Mouse (Mus musculus) left cerebral cortex, postnatal 4 days (tissue): ENCODE results near the gene Tmem200c. TPM values are rescaled to one million over a fixed set of nuclear protein-coding genes. Genes with fewer than 3 reads are reported as not detected.

Experiments
- DNase-seq: peaks from one replicate; pipeline ENCODE4 v3.0.0-alpha.2; 2022
- intact Hi-C: fragments of 180-260 bp; cut with DNase I; formaldehyde crosslinking; loops from one replicate; pipeline ENCODE4 v1.15.1; 2025
- total RNA-seq, 2 experiments: library from RNA; stranded (reverse); gene quantifications; 2 replicates each; pipeline ENCODE4 v1.2.3; 2021

Tmem200c gene
- total RNA-seq, result 10 to 100 TPM; 16.6 to 20.1 TPM

DNA sequence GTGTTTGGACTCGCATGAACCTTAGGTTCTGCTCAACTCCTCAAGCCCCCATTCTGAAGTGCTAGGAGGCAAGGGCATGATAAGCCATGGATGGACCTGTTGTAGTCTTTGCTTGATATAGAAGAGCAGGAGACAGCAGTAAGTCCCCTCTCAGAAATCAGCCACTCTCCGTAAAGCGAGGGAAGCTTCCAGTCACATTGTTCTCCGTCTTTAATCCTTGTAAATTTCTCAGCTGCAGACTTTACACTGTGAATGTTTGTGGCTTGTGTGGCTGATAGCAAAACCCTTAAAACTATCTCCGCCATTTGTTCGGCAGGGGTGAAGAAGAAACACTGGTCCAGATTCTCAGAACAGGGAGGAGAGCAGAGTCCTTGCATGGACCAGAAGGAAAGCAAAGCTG is at the start of gene Tmem200c:
Gene Tmem200c (plus strand): TSS at position 301 of the 400 bp plus-strand sequence.
- intact Hi-C loops, result no loop called here
- DNase-seq, result no peak

- intact Hi-C loops, result no loop called here
- no peak for DNase-seq
These were observed 32.7 kb upstream of the Tmem200c start for GRCm38 (mm10) chr17:68793741-68794140.

GRCm38 (mm10) chr17:68836655-68837012 is 10.2 kb downstream of the Tmem200c start:
- DNase-seq, result no peak
- intact Hi-C loops, result loop anchor here (10.0 kb wide), 1 partner anchor 552 kb away; no protein-coding TSS in a partner anchor

- peak; percentile 73 for DNase-seq
These were observed 10.8 kb downstream of the Tmem200c start for GRCm38 (mm10) chr17:68837013-68837858.

DNA sequence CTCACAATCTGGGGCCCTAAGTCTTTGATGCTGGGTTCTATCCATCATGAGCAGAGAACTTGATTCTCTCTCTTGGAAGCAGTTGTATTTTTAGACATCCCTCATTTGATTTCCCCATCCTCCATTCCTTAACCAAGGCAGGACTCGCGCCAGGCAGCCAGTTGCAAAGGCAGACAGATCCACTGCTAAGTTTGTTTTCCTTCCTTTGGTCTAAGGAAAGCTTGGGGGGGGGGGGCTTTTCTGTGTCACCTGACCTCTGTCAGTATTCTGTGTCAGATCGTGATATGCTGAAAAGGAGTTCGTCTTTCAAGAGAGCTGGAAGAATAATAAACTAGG is 11.4 kb downstream of the Tmem200c start:
- intact Hi-C loops, result loop anchor here (10.0 kb wide), 1 partner anchor 553 kb away; no protein-coding TSS in a partner anchor
- DNase-seq, result peak; percentile 37

More at GRCm38 (mm10) chr17:68837013-68837858, 10.8 kb downstream of the Tmem200c start:
- intact Hi-C loops, result loop anchor here (10.0 kb wide), 1 partner anchor 552 kb away; no protein-coding TSS in a partner anchor

DNA sequence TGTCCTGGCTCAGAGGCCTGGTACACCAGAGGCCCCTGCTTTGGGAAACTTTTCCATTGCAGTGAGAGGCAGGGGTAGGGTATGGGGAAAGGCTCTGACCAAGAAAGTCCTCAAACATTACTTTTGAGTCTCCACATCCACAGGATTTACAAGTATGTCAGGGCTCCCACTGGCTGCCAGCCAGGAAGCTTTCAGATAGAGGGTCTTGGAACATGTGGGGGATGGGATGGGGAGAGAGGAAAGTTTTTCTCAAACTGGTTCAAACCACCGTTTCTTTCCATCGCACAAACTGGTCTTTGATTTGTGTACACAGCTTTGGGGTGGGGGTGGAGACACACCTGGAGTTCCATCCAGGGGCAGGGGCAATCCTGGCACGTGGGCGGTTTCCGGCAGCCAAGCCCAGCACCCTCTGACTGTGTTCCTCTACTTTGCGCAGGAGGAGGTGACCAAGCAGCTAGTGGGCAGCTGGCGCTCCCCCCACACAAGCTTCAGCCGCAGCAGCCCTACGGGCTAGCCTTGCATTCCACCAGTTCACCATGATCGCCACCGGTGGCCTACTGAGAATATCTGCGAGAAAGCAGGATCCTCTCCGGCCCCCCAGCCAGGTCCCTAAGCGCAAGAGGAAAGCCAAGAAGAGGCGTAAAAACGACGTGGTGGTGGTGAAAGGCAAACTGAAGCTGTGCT is 13.6 kb downstream of the Tmem200c start:
- peak; percentile 44 for DNase-seq
- intact Hi-C loops, result loop anchor here (10.0 kb wide), 1 partner anchor 555 kb away; no protein-coding TSS in a partner anchor

DNA sequence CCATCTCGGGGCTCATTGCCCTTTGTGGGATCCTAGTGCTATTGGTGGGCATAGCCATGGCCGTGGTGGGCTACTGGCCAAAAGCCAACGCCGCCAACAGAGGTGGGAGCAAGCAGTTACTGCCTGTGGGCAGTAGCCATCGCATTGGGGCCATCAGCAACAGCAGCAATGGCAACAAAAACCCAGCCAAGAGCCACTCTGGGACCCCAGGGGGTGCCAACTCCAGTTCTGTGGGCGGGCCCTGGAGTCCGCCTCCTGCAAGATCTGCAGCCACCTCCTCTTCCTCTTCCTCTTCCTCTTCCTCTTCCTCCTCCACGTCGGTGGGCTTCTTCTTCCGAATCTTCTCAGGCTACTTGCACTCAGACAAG is 14.1 kb downstream of the Tmem200c start:
- peak; percentile 46 for DNase-seq
- intact Hi-C loops, result no loop called here

GRCm38 (mm10) chr17:68841097-68841891 is 14.9 kb downstream of the Tmem200c start:
- intact Hi-C loops, result no loop called here
- peak; percentile 64 for DNase-seq

GRCm38 (mm10) chr17:68841892-68842252 is 15.4 kb downstream of the Tmem200c start:
- intact Hi-C loops, result no loop called here
- no peak for DNase-seq

- intact Hi-C loops, result loop anchor here (5.0 kb wide), 1 partner anchor 974 kb away; no protein-coding TSS in a partner anchor
- DNase-seq, result peak; percentile 51
These were observed 19.5 kb downstream of the Tmem200c start for GRCm38 (mm10) chr17:68845931-68846330.

DNA sequence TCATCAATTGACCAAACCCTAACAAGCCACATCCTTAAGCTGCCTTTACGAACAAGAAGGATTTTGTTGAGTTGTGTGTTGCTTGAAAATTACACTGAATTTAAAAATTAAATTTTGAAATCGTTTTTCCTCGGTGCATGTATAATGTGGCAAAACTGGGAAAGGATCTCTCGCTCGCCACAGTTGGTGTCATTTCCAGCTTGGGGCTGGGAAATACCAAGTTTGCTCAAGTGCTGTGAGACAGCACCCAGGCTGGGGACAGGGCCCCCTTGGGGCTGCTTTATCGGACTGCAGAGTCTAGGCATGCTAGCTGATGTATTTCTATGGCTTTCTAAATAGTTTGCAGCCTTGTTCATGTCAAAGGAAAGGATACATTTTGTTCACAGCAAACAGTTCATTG is 22.3 kb downstream of the Tmem200c start:
- intact Hi-C loops, result loop anchor here (5.0 kb wide), 1 partner anchor 976 kb away; no protein-coding TSS in a partner anchor
- DNase-seq, result no peak

DNA sequence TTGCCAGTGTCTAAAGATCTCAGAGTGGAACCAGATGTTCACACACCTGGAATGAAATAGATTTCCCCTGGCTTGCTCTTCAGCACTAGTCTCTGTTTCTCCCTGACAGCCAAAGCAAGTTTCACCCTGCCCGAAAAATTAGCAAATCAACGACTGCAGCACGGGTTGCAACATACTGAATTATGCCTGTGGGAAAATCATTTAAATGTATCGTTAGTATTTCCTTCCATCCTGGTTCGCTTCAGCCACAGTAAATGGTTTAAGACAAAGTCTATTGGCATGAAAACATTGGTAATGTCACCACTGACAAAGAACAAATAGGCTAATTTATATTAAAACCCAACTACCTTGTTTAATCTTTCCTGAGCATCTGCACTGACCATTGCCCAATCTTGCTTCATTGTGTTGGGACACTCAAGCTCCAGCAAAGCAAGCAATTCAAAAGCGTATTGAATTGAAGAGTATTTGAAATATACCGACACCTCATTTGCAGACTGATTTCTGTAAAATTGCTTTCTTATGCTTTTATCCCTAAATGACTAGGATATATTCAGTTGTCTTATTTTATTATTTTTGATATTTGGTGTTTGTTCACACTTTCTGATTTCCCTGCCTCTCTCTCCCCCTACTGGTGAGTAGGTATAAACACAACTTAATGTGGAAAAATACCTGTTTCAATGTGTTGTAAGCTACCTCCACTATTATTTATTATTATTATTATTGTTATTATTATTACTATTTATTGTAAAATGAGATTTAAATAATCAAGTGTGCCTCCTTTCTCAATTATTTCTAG is 25.9 kb downstream of the Tmem200c start:
- intact Hi-C loops, result loop anchor here (5.0 kb wide), 1 partner anchor 675 kb away; no protein-coding TSS in a partner anchor

DNA sequence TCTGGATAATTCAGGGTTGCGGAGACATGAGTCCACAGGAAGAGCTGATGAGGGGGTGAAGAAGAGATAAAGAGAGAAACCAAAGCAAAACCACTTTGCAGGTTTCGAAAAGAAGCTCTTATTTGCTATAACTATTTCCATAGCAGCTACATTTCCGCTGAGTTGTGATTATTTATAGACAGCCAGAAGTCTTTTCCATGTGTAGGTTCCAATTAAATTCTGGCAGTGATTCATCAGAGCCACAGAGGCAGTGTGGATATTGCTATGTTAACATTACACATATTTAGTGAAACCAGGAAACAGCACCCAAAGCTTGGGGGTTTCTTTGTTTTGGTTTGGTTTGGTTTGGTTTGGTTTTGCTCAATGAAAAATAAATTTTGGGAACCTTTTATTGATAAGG is 37.8 kb downstream of the Tmem200c start:
- no peak for DNase-seq
- intact Hi-C loops, result no loop called here

More for the DNA sequence above, 25.9 kb downstream of the Tmem200c start:
- no peak for DNase-seq

- intact Hi-C loops, result no loop called here
- peak; percentile 52 for DNase-seq
These were observed 42.0 kb downstream of the Tmem200c start for GRCm38 (mm10) chr17:68868439-68868838.

DNA sequence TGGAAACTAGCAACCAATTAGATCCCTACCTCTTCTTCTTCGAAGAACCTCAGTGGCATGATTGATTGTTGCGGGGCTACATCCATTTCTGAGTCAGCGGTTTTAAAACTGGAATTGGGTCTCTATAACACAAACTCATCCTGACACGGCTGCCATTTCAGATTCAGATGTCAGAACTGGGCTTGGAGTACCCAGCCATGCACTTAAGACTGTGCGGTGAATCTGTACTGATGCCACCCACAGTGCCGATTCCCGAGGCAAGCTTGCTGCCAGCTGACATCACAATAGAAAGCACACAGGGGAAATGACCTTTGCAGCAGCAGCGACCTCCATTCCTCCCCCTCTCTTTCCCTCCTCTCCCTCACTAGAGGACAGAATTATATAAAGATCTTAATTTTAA is 47.6 kb downstream of the Tmem200c start:
- intact Hi-C loops, result loop anchor here (10.0 kb wide), 1 partner anchor 1009 kb away; no protein-coding TSS in a partner anchor
- peak; percentile 33 for DNase-seq

- intact Hi-C loops, result loop anchor here (10.0 kb wide), 1 partner anchor 1010 kb away; no protein-coding TSS in a partner anchor
- DNase-seq, result no peak
These were observed 48.8 kb downstream of the Tmem200c start for GRCm38 (mm10) chr17:68875251-68875650.

GRCm38 (mm10) chr17:68875917-68876495 is 49.6 kb downstream of the Tmem200c start:
- DNase-seq, result peak; percentile 26
- intact Hi-C loops, result loop anchor here (10.0 kb wide), 1 partner anchor 1011 kb away; no protein-coding TSS in a partner anchor

DNA sequence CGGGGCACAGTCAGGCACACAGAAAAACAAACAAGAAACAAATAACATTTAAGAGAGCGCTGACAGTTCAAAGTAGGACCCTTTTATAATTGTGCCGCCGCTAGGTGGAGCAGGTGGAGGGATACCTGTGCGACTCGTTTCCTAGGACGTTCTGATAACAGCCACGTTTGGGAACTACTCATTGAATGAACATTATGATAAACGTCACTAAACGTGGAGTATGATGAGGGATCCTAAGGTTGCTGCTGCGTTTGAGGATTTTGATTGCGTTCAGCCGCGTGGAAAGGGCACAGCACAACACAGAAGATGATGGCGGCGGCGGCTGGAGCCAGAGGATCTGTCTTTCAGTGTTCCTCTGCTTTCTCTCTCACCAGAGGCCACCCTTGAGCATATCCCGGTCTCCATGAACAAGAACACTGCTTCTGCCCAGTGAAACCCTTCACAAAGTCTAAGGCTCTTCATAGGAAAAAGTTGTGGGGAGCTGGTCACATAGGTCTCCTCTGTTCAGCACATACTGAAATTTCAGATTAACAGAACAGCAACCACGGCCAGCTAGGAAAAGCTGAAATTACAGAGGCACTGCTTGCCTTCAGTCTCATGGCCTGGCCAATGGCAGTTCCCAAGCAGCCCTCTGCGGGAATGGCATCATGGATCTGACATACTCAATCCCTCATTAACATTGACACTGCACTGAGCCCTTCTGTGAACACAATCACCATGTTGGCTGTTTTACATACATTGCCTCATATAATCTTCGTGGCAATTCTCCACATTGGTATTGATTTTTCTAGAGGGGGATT is 55.5 kb downstream of the Tmem200c start:
- DNase-seq, result peak; percentile 57
- intact Hi-C loops, result loop anchor here (5.0 to 10.0 kb wide), 2 partner anchors 225 to 463 kb away; no protein-coding TSS in a partner anchor
